Mouse (Mus musculus): ENCODE data around the gene Iqschfp.

GRCm38 (mm10) chr3:68210422-68210821 is 318.4 kb downstream of the Iqschfp start:
- TF ChIP-seq CTCF (IDR thresholded peaks at IDR 0.05; ENCODE audit: low read depth) = no peak
- TF ChIP-seq EP300 (IDR thresholded peaks at IDR 0.05; ENCODE audit: low read depth) = no peak
